Mouse (Mus musculus): ENCODE results near the gene B3galt6.

The B3galt6 gene

GRCm38 (mm10) chr4:155991211-155991907, 1.1 kb downstream of the B3galt6 start:
- DNase-seq = no peak

- DNase-seq = no peak
Measured at GRCm38 (mm10) chr4:155983788-155984187, 8.7 kb downstream of the B3galt6 start.

- no peak for DNase-seq
Measured at GRCm38 (mm10) chr4:155981436-155982082, 10.9 kb downstream of the B3galt6 start.

- no peak for DNase-seq
Measured at GRCm38 (mm10) chr4:155973239-155973638, 19.2 kb downstream of the B3galt6 start.

GRCm38 (mm10) chr4:155972651-155973050, 19.8 kb downstream of the B3galt6 start:
- no peak for DNase-seq

- DNase-seq = no peak
Measured at GRCm38 (mm10) chr4:155970286-155970685, 22.2 kb downstream of the B3galt6 start.

GRCm38 (mm10) chr4:155969043-155969653, 23.3 kb downstream of the B3galt6 start:
- DNase-seq = no peak

- DNase-seq = no peak
Measured at GRCm38 (mm10) chr4:155964396-155964795, 28.1 kb downstream of the B3galt6 start.

- no peak for DNase-seq
Measured at GRCm38 (mm10) chr4:155963106-155963505, 29.3 kb downstream of the B3galt6 start.

- DNase-seq = peak; percentile 34
Measured at GRCm38 (mm10) chr4:155962167-155962971, 30.1 kb downstream of the B3galt6 start, which contains the start of gene C1qtnf12. Gene C1qtnf12 (plus strand): TSS chr4:155962318.

GRCm38 (mm10) chr4:155959275-155959674, 33.2 kb downstream of the B3galt6 start:
- DNase-seq = peak; percentile 81

GRCm38 (mm10) chr4:155955491-155955890, 37.0 kb downstream of the B3galt6 start:
- DNase-seq = no peak

GRCm38 (mm10) chr4:155947094-155947493, 45.4 kb downstream of the B3galt6 start:
- DNase-seq = no peak

- DNase-seq = no peak
Measured at GRCm38 (mm10) chr4:155944271-155944670, 48.2 kb downstream of the B3galt6 start.

- peak; percentile 93 for DNase-seq
Measured at GRCm38 (mm10) chr4:155943534-155944249, 48.8 kb downstream of the B3galt6 start, which contains the start of gene Ube2j2. Gene Ube2j2 (plus strand): TSS chr4:155943831.

- peak; percentile 22 for DNase-seq
Measured at GRCm38 (mm10) chr4:155943049-155943452, 49.4 kb downstream of the B3galt6 start.

Data from thymus, postnatal 14 days (tissue).